Mouse (Mus musculus) testis, adult 2 months (tissue): ENCODE results near the gene Catsperd.

ENCODE experiments used
- CTCF ChIP-seq: fragments of 200-500 bp; IDR thresholded peaks from 2 replicates; pipeline ENCODE4 v1.5.1; 2012; ENCODE audit warnings: low read depth, mild to moderate bottlenecking, inconsistent platforms, low read length, moderate library complexity; ENCODE audit not compliant: control insufficient read depth, insufficient read depth, insufficient replicate concordance
- POLR2A ChIP-seq: fragments of 200-500 bp; IDR thresholded peaks from 2 replicates; pipeline ENCODE4 v1.6.1; 2012; ENCODE audit warnings: low read depth, mild to moderate bottlenecking, inconsistent platforms, low read length, moderate library complexity; ENCODE audit not compliant: control insufficient read depth

- TF ChIP-seq POLR2A (no peak), CTCF (no peak)
Measured at GRCm38 (mm10) chr17:56631807-56632206, 3.9 kb downstream of the Catsperd start.
